In the genomic region with DNA sequence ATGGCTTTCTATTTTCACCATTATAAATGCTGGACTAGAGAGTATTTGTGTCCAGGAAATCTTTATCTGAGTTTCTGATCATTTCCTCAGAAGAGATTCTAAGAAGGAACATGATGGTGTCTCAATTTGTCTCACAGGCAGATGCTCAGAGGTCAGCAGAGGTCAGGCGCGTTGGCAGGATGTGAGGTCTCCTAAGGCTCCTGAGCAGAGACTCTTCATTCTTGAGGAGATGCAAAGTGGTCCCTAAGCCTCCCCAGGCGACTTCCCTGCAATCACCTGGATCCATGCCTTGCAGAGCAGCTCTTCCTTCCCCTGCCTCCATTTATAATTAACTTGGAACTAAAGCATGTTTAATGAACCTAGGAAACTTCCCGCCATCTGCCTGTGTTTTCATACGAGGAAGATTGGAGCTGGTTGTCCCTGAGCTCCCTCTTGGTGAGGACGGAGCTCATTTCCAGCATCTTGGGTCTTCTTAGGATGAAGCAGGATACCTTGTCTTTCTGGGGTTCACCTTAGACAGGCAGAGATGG, we compare ENCODE assay signal across 13 mouse cellular contexts.
"Had no signal": no experiment of that assay in that cellular context is flagged by ENCODE, and none has a peak within 500 bp of the region (broad histone marks: within the 10 kb centered on the region; RNA-seq: fewer than 3 reads in every experiment).

No protein-coding gene starts in this region.

- H3K27ac ChIP-seq: limb, embryonic 13.5 days; liver, embryonic 14.5 days; neural tube, embryonic 13.5 days had no signal

- H3K9ac ChIP-seq: limb, embryonic 13.5 days; liver, embryonic 14.5 days; neural tube, embryonic 13.5 days had no signal

- H3K9me3 ChIP-seq: limb, embryonic 13.5 days; neural tube, embryonic 13.5 days had no signal

- H3K4me1 ChIP-seq: limb, embryonic 13.5 days; neural tube, embryonic 13.5 days had no signal

- H3K36me3 ChIP-seq: limb, embryonic 13.5 days; neural tube, embryonic 13.5 days had no signal

- H3K4me2 ChIP-seq: limb, embryonic 13.5 days; neural tube, embryonic 13.5 days had no signal

- H3K27me3 ChIP-seq: limb, embryonic 13.5 days; neural tube, embryonic 13.5 days had no signal

- DNase-seq: kidney, adult 18-20 months; kidney, postnatal 14 days; layer of hippocampus, postnatal 36 days; lung, adult 18-20 months; midbrain, embryonic 14.5 days; retina, postnatal 1 day; right cerebral cortex, postnatal 4 days; spleen, adult 18-20 months; thymus, adult 18-20 months; thymus, postnatal 14 days had no signal

- H3K4me3 ChIP-seq: limb, embryonic 13.5 days; neural tube, embryonic 13.5 days had no signal
